Mouse (Mus musculus) midbrain, postnatal 0 days (tissue): ENCODE results near the gene Slc35d3. TPM values are rescaled to one million over a fixed set of nuclear protein-coding genes. Genes with fewer than 3 reads are reported as not detected.

Experiments
- ATAC-seq: fragments of 200-750 bp; cut with Nextera tagmentation; 2 replicates; pipeline ENCODE4 v1.8.0; 2017; ENCODE audit warnings: moderate number of reproducible peaks, mild to moderate bottlenecking, moderate TSS enrichment, moderate library complexity; ENCODE audit not compliant: low FRiP score
- DNase-seq: peaks from one replicate; pipeline ENCODE4 v3.0.0-alpha.2; 2015; ENCODE audit warnings: low spot score
- H3K27ac ChIP-seq: fragments of 300-500 bp; sonication (generic); 2 replicates; pipeline ENCODE4 v1.5.1; 2014; ENCODE audit warnings: low read depth, mild to moderate bottlenecking, low read length, mixed read lengths
- H3K27me3 ChIP-seq: fragments of 300-500 bp; sonication (generic); 2 replicates; pipeline ENCODE4 v1.6.1; 2014; ENCODE audit warnings: low read length, control low read depth, mixed read lengths; ENCODE audit not compliant: insufficient read depth
- H3K36me3 ChIP-seq: fragments of 300-500 bp; sonication (generic); 2 replicates; pipeline ENCODE4 v1.6.1; 2014; ENCODE audit warnings: low read length, control low read depth, mixed read lengths; ENCODE audit not compliant: insufficient read depth
- H3K4me1 ChIP-seq: fragments of 300-500 bp; sonication (generic); 2 replicates; pipeline ENCODE4 v1.6.1; 2014; ENCODE audit warnings: mild to moderate bottlenecking, control low read depth, antibody characterized with exemption, low read length, mixed read lengths; ENCODE audit not compliant: insufficient read depth
- H3K4me2 ChIP-seq: fragments of 300-500 bp; sonication (generic); 2 replicates; pipeline ENCODE4 v1.6.1; 2014; ENCODE audit warnings: low read depth, mild to moderate bottlenecking, low read length, mixed read lengths; ENCODE audit not compliant: poor library complexity, severe bottlenecking
- H3K4me3 ChIP-seq: fragments of 300-500 bp; sonication (generic); 2 replicates; pipeline ENCODE4 v1.5.1; 2014; ENCODE audit warnings: low read depth, mild to moderate bottlenecking, low read length, moderate library complexity
- H3K9ac ChIP-seq: fragments of 300-500 bp; sonication (generic); replicated peaks from 2 replicates; pipeline ENCODE4 v1.6.1; 2014; ENCODE audit warnings: mild to moderate bottlenecking, low read length, moderate library complexity, mixed read lengths; ENCODE audit not compliant: poor library complexity, severe bottlenecking
- H3K9me3 ChIP-seq: fragments of 300-500 bp; sonication (generic); 2 replicates; pipeline ENCODE4 v1.6.1; 2016; ENCODE audit warnings: low read length, control low read depth
- CTCF ChIP-seq: IDR thresholded peaks from 2 replicates; pipeline ENCODE4 v1.5.1; 2016; ENCODE audit warnings: antibody characterized with exemption, mild to moderate bottlenecking
- WGBS: fragments of 180-500 bp; shearing (Covaris S2); extraction: QIAGEN DNeasy Blood & Tissue Kit; methylation state at CpG from one replicate; pipeline ENCODE4 v1.1.7; 2014; 5-methylcytosine and 5-hydroxymethylcytosine counted together
- polyA plus RNA-seq: library from polyadenylated mRNA; unstranded; fragments of >200 nt; fragmentation: Nextera tagmentation; extraction: Ambion mirVana; gene quantifications from 2 replicates; pipeline ENCODE4 v1.2.1, GENCODE M21; 2015
- total RNA-seq: library from RNA; depleted of rRNA; stranded (reverse); fragments of >200 nt; gene quantifications from 2 replicates; pipeline ENCODE4 v1.2.3, GENCODE M21; 2014; rRNA removed

Slc35d3 gene
- total and polyA plus RNA-seq, 2 experiments from 2014 or later: 1.4 to 2.0 TPM

DNA sequence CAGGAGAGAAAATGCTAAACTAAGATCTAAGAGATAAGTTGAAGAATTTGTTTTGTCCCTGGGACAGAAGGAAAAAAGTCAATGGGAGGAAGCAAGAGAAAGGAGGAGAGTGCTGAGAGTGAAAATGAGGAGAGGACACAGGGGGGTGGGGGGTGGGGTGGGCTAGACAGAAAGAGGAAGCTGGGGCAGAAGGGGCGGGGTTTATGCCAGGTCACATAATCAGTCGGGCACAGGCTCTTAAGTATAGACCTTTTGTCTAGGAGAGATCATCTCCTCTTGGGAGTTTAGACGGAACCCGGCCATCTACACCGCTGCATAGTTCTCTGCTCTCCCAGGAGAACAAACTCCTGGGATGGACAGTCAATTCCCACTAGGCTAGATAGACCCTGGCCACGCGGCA is 48.3 kb downstream of the Slc35d3 start:
- Histone ChIP-seq H3K36me3 (no peaks in the 10 kb centered on the region), H3K27ac (no peak overlapping the region), H3K27me3 (no peaks in the 10 kb centered on the region), H3K4me1 (no peaks in the 10 kb centered on the region), H3K4me3 (no peak overlapping the region), H3K4me2 (no peak overlapping the region), H3K9ac (no peak overlapping the region), H3K9me3 (no peaks in the 10 kb centered on the region)
- DNase-seq (no peak), ATAC-seq (no peak)
- TF ChIP-seq CTCF: no peak
- WGBS: 77% methylated on average over 7 of the region's 7 CpGs

Other genes starting within 250 kb of the Slc35d3 start
- 0.09 TPM in 1 of 2 replicates, not detected in the other for gene Il22ra2, start 229.5 kb downstream of the Slc35d3 start, total RNA-seq
- not detected in 2 replicates for gene Il22ra2, start 229.5 kb downstream of the Slc35d3 start, polyA plus RNA-seq
- 0.42 and 0.44 TPM in 2 replicates for gene Il20ra, start 138.9 kb downstream of the Slc35d3 start, total RNA-seq
- 0.21 and 0.55 TPM in 2 replicates for gene Il20ra, start 138.9 kb downstream of the Slc35d3 start, polyA plus RNA-seq
- gene Pex7, start 56.2 kb upstream of the Slc35d3 start, total RNA-seq: 21.6 and 24.5 TPM in 2 replicates
- 39.5 and 40.2 TPM in 2 replicates for gene Pex7, start 56.2 kb upstream of the Slc35d3 start, polyA plus RNA-seq
- gene Map3k5, start 83.0 kb upstream of the Slc35d3 start, total RNA-seq: 5.3 and 7.1 TPM in 2 replicates
- 1.3 and 1.5 TPM in 2 replicates for gene Map3k5, start 83.0 kb upstream of the Slc35d3 start, polyA plus RNA-seq